Comparison of ENCODE assay signal across 8 mouse cellular contexts in the genomic region with DNA sequence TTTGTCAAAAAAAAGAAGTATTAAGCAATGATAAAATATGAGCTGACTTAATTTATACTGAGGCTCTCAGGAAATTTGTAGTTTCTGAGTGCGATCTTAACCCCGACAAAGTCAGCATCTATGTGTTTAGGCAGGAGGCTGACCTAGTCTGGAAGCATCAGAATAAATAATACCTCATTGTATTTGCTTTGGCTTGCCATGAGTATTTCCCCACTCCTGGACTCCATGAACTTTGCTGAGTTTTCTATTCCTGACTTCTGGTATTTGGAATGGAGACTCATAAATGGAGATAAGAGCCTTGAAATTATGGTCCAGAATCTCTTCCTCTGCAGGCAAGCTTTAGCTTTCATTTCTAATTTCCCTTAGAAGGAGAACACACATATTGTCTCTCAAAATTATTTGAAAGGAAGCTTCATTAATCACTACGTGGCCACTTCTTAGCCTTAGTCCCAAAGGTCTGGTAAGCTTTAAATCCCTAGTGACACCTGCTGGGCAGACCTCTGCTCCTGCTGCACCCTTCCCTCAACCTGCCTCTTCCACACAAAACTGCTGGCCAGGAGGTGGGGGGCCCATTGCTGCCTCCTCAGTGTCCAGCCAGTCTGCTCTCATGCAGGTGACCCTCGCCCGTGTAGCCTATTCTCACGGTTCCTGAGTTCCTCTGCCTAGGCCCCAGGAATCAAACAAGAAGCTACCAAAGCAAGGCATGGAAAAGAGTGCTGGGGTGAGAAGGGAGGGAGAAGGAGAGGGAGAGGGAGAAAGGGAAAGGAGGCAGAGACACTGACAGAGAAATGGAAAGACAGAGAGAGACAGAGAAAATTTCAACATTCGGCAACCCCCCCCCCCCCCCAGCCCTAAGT.
A peak's percentile ranks its signal among the peaks of the same experiment; 100 is the strongest.
DNase-seq lines count a peak whose midpoint lies in the region; ATAC-seq and TF ChIP-seq lines count a peak whose summit lies in the region.

No protein-coding gene starts in this region.

- ATAC-seq in lung, postnatal 0 days = no peak
- ATAC-seq in forebrain, postnatal 0 days = no peak
- ATAC-seq in neural tube, embryonic 14.5 days (ENCODE audit: low read depth) = no peak

- WGBS in lung, postnatal 0 days = 44% methylated on average over 7 of the region's 7 CpGs
- 31% methylated on average over 7 of the region's 7 CpGs for WGBS in forebrain, postnatal 0 days
- 36% methylated on average over 7 of the region's 7 CpGs for WGBS in neural tube, embryonic 14.5 days

- peak; percentile 39 for TF ChIP-seq CTCF in lung, postnatal 0 days (IDR thresholded peaks at IDR 0.05)
- peak; percentile 31; the same call in 1 of the 2 replicates for TF ChIP-seq CTCF in forebrain, postnatal 0 days (IDR thresholded peaks at IDR 0.05; ENCODE audit: low read depth)

- no peak for DNase-seq in lung, postnatal 0 days (ENCODE audit: low spot score)
- DNase-seq in lung, postnatal 25 days (ENCODE audit: low spot score) = no peak
- peak; percentile 19 for DNase-seq in forebrain, postnatal 0 days
- peak; percentile 14 to 17 for DNase-seq in layer of hippocampus, postnatal 14 days (ENCODE audit: low spot score in 2 of 2)
- no peak for DNase-seq in spleen, adult 18-20 months
- DNase-seq in urinary bladder, adult 18-20 months (ENCODE audit: low spot score in 2 of 2) = no peak
- DNase-seq in adrenal gland, postnatal 4 days (ENCODE audit: low spot score in 2 of 2) = no peak

- no peak overlapping the region for H3K4me3 ChIP-seq in lung, postnatal 0 days (ENCODE audit: low read depth, low read length)
- H3K4me3 ChIP-seq in forebrain, postnatal 0 days (ENCODE audit: low read depth, low read length) = no peak overlapping the region
- no peak overlapping the region for H3K4me3 ChIP-seq in neural tube, embryonic 14.5 days (ENCODE audit: low read depth, low read length)

- no peaks in the 10 kb centered on the region for H3K9me3 ChIP-seq in lung, postnatal 0 days (ENCODE audit: low read length)
- no peaks in the 10 kb centered on the region for H3K9me3 ChIP-seq in forebrain, postnatal 0 days (ENCODE audit: low read length)
- no peaks in the 10 kb centered on the region for H3K9me3 ChIP-seq in neural tube, embryonic 14.5 days (ENCODE audit: control insufficient read depth, low read length)

- no peak overlapping the region for H3K27ac ChIP-seq in lung, postnatal 0 days (ENCODE audit: low read length)
- H3K27ac ChIP-seq in forebrain, postnatal 0 days (ENCODE audit: low read depth, low read length) = peak overlapping the region; percentile 85
- H3K27ac ChIP-seq in neural tube, embryonic 14.5 days (ENCODE audit: low read depth, low read length) = peak overlapping the region; percentile 69

- H3K4me1 ChIP-seq in lung, postnatal 0 days (ENCODE audit: insufficient read depth, low read depth, low read length) = no peaks in the 10 kb centered on the region
- H3K4me1 ChIP-seq in forebrain, postnatal 0 days (ENCODE audit: insufficient read depth) = peaks cover 27% of the 10 kb centered on the region
- H3K4me1 ChIP-seq in neural tube, embryonic 14.5 days (ENCODE audit: control insufficient read depth, insufficient read depth, low read length) = peaks cover 30% of the 10 kb centered on the region

- no peaks in the 10 kb centered on the region for H3K36me3 ChIP-seq in lung, postnatal 0 days (ENCODE audit: insufficient read depth, low read length)
- H3K36me3 ChIP-seq in forebrain, postnatal 0 days (ENCODE audit: insufficient read depth) = no peaks in the 10 kb centered on the region
- no peaks in the 10 kb centered on the region for H3K36me3 ChIP-seq in neural tube, embryonic 14.5 days (ENCODE audit: control insufficient read depth, insufficient read depth, low read length)

- H3K27me3 ChIP-seq in lung, postnatal 0 days (replicated peaks; ENCODE audit: insufficient read depth, low read length) = no peaks in the 10 kb centered on the region
- H3K27me3 ChIP-seq in forebrain, postnatal 0 days (ENCODE audit: insufficient read depth, low read length) = peaks cover 5% of the 10 kb centered on the region
- H3K27me3 ChIP-seq in neural tube, embryonic 14.5 days (ENCODE audit: control insufficient read depth, insufficient read depth, low read length) = no peaks in the 10 kb centered on the region

- TF ChIP-seq EP300 in lung, postnatal 0 days (IDR thresholded peaks at IDR 0.05) = no peak

- H3K4me2 ChIP-seq in lung, postnatal 0 days (replicated peaks; ENCODE audit: low read depth, low read length) = no peak overlapping the region
- H3K4me2 ChIP-seq in forebrain, postnatal 0 days (ENCODE audit: low read depth) = peak overlapping the region; percentile 17; the same call in 1 of the 2 replicates
- H3K4me2 ChIP-seq in neural tube, embryonic 14.5 days (ENCODE audit: low read depth, low read length) = no peak overlapping the region

- H3K9ac ChIP-seq in lung, postnatal 0 days (replicated peaks; ENCODE audit: low read depth) = no peak overlapping the region
- H3K9ac ChIP-seq in forebrain, postnatal 0 days = no peak overlapping the region
- H3K9ac ChIP-seq in neural tube, embryonic 14.5 days (replicated peaks; ENCODE audit: low read depth, low read length) = no peak overlapping the region; the same call in 1 of the 2 replicates

Comparison
In these comparisons a context has a peak if more than half of its experiments do, and no peak if none do; other contexts are left out.
1. DNase-seq: peak in forebrain, postnatal 0 days (single experiment) and layer of hippocampus, postnatal 14 days (2 of 2); none in lung, postnatal 0 days (single experiment), lung, postnatal 25 days (single experiment), spleen, adult 18-20 months (0 of 2), urinary bladder, adult 18-20 months (0 of 2) and adrenal gland, postnatal 4 days (0 of 2).